Mouse (Mus musculus) embryonic facial prominence, embryonic 15.5 days (tissue): ENCODE results near the gene Rasl10b. TPM values are rescaled to one million over a fixed set of nuclear protein-coding genes. Genes with fewer than 3 reads are reported as not detected.

Experiments used
- ATAC-seq: fragments of 200-750 bp; cut with Nextera tagmentation; 2 replicates; pipeline ENCODE4 v1.8.0; 2017; ENCODE audit warnings: low read depth, moderate TSS enrichment; ENCODE audit not compliant: insufficient number of reproducible peaks, low FRiP score, low TSS enrichment
- H3K27ac ChIP-seq: fragments of 300-500 bp; sonication (generic); replicated peaks from 2 replicates; pipeline ENCODE4 v1.5.1; 2015; ENCODE audit warnings: mild to moderate bottlenecking, inconsistent platforms
- H3K27me3 ChIP-seq: fragments of 300-500 bp; sonication (generic); 2 replicates; pipeline ENCODE4 v1.6.1; 2015; ENCODE audit warnings: inconsistent platforms
- H3K36me3 ChIP-seq: fragments of 300-500 bp; sonication (generic); 2 replicates; pipeline ENCODE4 v1.6.1; 2015; ENCODE audit warnings: mild to moderate bottlenecking, inconsistent platforms
- H3K4me1 ChIP-seq: fragments of 300-500 bp; sonication (generic); 2 replicates; pipeline ENCODE4 v1.6.1; 2015; ENCODE audit warnings: inconsistent platforms
- H3K4me2 ChIP-seq: fragments of 300-500 bp; sonication (generic); replicated peaks from 2 replicates; pipeline ENCODE4 v1.6.1; 2015; ENCODE audit warnings: mild to moderate bottlenecking, inconsistent platforms
- H3K4me3 ChIP-seq: fragments of 300-500 bp; sonication (generic); replicated peaks from 2 replicates; pipeline ENCODE4 v1.5.1; 2015; ENCODE audit warnings: mild to moderate bottlenecking, inconsistent platforms
- H3K9ac ChIP-seq: fragments of 300-500 bp; sonication (generic); 2 replicates; pipeline ENCODE4 v1.6.1; 2015; ENCODE audit warnings: inconsistent platforms
- H3K9me3 ChIP-seq: fragments of 300-500 bp; sonication (generic); replicated peaks from 2 replicates; pipeline ENCODE4 v1.6.1; 2016; ENCODE audit warnings: inconsistent platforms
- WGBS: fragments of 180-500 bp; shearing (Covaris S2); methylation state at CpG from one replicate; pipeline ENCODE4 v1.1.7; 2015; 5-methylcytosine and 5-hydroxymethylcytosine counted together
- polyA plus RNA-seq: library from polyadenylated mRNA; unstranded; fragments of >200 nt; fragmentation: Nextera tagmentation; extraction: Ambion mirVana; gene quantifications from 2 replicates; pipeline ENCODE4 v1.2.1, GENCODE M21; 2015

The Rasl10b gene
- polyA plus RNA-seq, 1 experiment from 2014 or later: 3.2 TPM

DNA sequence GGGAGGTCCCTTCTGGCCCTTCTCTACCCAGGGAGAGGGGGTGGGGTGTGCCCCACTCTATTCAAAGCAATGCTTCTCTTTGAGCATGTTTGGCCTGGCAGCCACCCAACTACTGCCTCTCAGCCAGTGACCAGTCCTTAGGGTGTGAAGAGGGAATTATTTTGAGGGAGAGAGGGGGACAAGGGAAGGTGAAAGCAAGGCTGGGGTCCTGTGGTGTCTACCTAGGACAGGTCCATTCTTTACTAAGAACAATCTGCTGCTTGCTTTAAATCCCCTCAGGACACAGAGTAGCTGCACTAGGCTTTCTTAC, 39.9 kb downstream of the Rasl10b start:
- H3K9me3 ChIP-seq: no peaks in the 10 kb centered on the region
- H3K36me3 ChIP-seq: no peaks in the 10 kb centered on the region
- no peak overlapping the region for H3K4me2 ChIP-seq
- H3K27ac ChIP-seq: no peak overlapping the region
- H3K9ac ChIP-seq: no peak overlapping the region
- no peak overlapping the region for H3K4me3 ChIP-seq
- H3K27me3 ChIP-seq: peaks cover 33% of the 10 kb centered on the region
- no peak for ATAC-seq
- peaks cover 24% of the 10 kb centered on the region for H3K4me1 ChIP-seq

DNA sequence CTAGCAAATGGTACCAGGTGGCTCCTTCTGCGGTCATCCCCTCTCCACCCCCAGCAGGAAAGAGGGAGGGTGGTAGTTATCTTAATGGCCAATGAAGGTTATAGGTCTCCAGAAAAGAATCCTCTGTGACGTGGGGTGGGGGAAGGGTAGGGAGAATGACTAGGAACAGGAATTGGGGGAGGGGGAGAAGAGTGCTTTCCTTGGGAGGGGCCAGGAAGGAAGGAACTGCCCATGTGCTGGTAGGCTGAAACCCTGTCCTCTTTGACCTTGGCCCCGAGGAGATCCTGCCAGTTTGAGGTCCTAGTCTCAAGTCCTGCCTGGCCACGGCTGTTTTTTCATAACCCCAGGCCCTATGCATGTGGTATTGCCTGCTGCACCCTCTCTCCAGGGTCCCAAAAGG, 40.4 kb downstream of the Rasl10b start:
- Histone ChIP-seq H3K4me2 (no peak overlapping the region), H3K9ac (no peak overlapping the region), H3K9me3 (no peaks in the 10 kb centered on the region), H3K36me3 (no peaks in the 10 kb centered on the region), H3K4me3 (no peak overlapping the region), H3K27me3 (peaks cover 28% of the 10 kb centered on the region), H3K27ac (no peak overlapping the region), H3K4me1 (peaks cover 25% of the 10 kb centered on the region)
- WGBS: 28% methylated on average over 4 of the region's 4 CpGs
- no peak for ATAC-seq

DNA sequence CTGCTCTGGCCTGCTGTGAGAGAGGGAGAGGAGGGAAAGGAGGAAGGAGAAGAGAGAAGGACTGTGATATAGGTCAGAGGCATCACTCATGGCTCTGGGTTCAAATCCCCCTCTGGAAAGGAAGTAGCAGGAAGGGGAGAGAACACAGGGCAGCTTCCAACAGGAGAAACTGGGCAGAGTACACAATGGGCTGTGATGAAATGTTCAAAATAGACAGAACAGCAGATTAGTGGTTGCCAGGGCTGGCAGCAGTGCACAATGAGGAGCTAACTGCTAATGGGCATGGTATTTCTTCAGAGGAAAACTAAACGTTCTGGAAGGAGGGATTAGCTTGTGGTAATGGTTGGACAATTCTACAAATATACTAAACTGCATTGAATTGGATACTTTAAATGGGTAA, 41.6 kb downstream of the Rasl10b start:
- Histone ChIP-seq H3K9me3 (no peaks in the 10 kb centered on the region), H3K27me3 (peaks cover 16% of the 10 kb centered on the region), H3K9ac (no peak overlapping the region), H3K27ac (no peak overlapping the region), H3K4me1 (peaks cover 28% of the 10 kb centered on the region), H3K4me3 (no peak overlapping the region), H3K4me2 (no peak overlapping the region), H3K36me3 (no peaks in the 10 kb centered on the region)
- no peak for ATAC-seq
- WGBS: 14% methylated on average over 1 of the region's 1 CpGs

DNA sequence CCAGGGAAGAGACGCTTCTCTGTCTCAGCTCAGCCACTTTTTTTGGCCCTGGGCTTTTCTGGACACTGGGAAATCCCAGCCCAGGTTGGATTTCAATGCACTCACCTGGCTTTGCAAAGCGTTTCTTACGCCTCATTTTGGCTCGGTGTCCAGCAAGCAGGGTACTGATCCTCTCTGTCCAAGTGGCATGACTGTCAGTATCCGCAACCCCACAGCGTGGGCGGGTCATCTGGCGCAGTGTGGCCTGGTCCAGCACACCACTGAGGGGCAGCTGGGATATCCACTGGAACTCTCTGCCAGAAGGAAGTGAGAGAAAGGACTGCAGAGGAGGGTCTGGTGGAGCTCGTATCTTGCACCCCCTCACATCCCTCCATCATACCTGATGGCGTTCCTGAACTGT, 42.3 kb downstream of the Rasl10b start:
- no peak overlapping the region for H3K4me3 ChIP-seq
- no peaks in the 10 kb centered on the region for H3K9me3 ChIP-seq
- H3K36me3 ChIP-seq: no peaks in the 10 kb centered on the region
- H3K4me2 ChIP-seq: no peak overlapping the region
- H3K27me3 ChIP-seq: 0 out of 2 replicates have a peak, but pooled peaks cover 9% of the 10 kb centered on the region
- H3K4me1 ChIP-seq: peaks cover 33% of the 10 kb centered on the region
- no peak overlapping the region for H3K9ac ChIP-seq
- ATAC-seq: no peak
- 85% methylated on average over 10 of the region's 10 CpGs for WGBS
- H3K27ac ChIP-seq: no peak overlapping the region

DNA sequence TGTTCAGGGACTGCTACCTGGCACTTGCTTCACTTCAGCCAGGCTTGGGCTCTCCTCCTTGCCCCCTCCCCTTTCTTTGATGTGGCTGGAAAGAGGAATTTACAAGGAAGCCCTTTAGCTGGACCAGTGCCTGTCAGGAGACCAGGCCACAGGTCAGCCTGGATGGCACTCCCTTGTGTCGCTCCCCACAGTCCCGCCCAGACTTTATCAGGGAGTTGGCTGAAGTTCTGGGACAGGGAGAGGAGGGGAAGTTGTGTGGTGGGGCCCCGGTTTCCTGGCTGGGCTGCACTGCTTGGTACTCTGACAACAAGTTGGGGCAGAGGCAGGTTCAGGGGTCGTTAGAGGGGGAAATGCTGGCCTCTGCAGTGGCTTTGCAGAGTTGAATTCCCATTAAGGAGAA, 45.6 kb downstream of the Rasl10b start:
- Histone ChIP-seq H3K4me3 (no peak overlapping the region), H3K9me3 (no peaks in the 10 kb centered on the region), H3K36me3 (no peaks in the 10 kb centered on the region), H3K9ac (no peak overlapping the region), H3K4me2 (no peak overlapping the region), H3K4me1 (peaks cover 27% of the 10 kb centered on the region), H3K27me3 (no peaks in the 10 kb centered on the region), H3K27ac (peak overlapping the region; percentile 45; the same call in 1 of the 2 replicates)
- WGBS: 13% methylated on average over 4 of the region's 4 CpGs
- ATAC-seq: peak; percentile 54; the same call in 1 of the 2 replicates

DNA sequence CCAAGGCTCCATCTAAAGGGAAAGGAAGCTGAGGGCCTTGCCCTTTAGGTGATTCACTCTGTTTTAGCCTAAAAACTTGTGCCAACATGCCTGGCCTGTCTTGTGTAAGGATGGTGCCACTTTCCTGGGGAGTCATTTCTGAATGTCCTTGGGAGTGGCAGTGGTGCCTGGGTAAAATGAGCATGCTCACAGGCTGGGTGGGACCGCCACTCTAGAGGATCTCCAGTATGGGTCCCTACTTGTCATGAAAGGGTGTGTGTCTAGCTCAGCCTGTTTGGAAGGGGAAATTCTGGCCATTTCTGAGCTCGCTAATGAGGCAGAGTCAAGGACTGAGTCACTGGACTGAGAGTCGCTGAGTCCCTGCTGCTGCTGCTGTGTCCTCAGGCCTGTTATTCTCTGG, 46.7 kb downstream of the Rasl10b start:
- ATAC-seq: no peak
- Histone ChIP-seq H3K27me3 (no peaks in the 10 kb centered on the region), H3K9me3 (no peaks in the 10 kb centered on the region), H3K36me3 (no peaks in the 10 kb centered on the region), H3K4me3 (no peak overlapping the region), H3K4me2 (no peak overlapping the region), H3K4me1 (peaks cover 27% of the 10 kb centered on the region), H3K9ac (no peak overlapping the region), H3K27ac (peak overlapping the region; percentile 29; the same call in 1 of the 2 replicates)
- 55% methylated on average over 3 of the region's 3 CpGs for WGBS

DNA sequence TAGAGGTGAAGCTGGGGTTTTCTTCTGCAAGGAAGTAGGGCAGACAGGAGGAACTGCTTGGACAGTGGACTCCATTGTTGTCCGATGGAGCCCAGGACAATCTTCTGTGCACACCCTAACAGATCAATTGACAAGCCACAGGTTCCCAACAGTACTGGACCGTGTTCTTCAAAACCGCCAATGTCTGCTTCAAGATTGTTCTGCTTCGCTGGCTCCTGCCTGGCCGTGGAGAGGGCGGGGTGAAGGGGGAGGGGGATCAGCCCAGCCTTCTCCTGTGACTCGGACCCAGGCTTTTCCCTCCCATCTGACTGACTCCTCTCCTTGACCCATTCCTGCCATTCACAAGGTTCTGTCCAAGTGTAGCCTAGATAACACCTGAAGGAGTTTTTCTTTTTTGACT, 48.3 kb downstream of the Rasl10b start:
- H3K9ac ChIP-seq: no peak overlapping the region
- ATAC-seq: no peak
- 0 out of 2 replicates have a peak, but pooled peaks cover 3% of the 10 kb centered on the region for H3K27me3 ChIP-seq
- H3K9me3 ChIP-seq: no peaks in the 10 kb centered on the region
- 23% methylated on average over 7 of the region's 7 CpGs for WGBS
- H3K4me3 ChIP-seq: no peak overlapping the region
- no peaks in the 10 kb centered on the region for H3K36me3 ChIP-seq
- H3K27ac ChIP-seq: no peak overlapping the region
- H3K4me1 ChIP-seq: peaks cover 30% of the 10 kb centered on the region
- no peak overlapping the region for H3K4me2 ChIP-seq

DNA sequence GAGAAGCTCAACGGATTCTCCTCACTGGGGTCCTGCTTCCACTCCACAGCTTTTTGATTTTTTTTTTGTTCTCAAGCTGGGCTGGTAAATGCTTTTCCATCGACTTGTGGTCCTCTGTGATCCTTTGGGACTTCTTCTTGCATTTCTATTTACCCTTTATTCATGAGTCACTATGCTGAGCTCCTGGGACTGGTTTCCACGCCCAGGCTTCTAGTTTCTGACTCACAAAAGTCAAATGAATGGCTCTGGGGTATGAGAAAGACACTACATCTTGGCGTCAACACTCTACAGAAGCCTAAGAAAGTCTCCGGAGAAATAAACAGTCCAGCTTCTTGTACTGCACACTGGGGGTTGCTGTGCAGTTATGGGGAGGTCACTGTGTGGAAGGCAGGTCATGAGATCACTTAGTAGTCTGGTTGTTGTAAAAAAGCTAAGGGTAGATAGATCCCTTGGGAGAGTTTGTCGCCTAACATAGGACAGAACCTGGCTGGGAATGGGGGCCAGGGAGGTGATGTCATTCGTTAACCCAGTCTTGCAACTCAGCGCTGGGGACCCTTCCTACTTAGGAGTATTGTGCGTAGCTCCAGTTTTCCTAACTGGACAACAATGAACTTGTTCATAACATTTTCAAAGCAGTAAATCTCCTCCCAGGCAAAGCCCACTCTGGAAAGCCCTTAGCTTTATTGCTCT, 49.1 kb downstream of the Rasl10b start:
- peaks cover 8% of the 10 kb centered on the region; the same call in 1 of the 2 replicates for H3K27me3 ChIP-seq
- no peak for ATAC-seq
- H3K4me3 ChIP-seq: no peak overlapping the region
- H3K4me2 ChIP-seq: no peak overlapping the region
- H3K9ac ChIP-seq: no peak overlapping the region
- WGBS: 54% methylated on average over 9 of the region's 9 CpGs
- H3K4me1 ChIP-seq: peaks cover 38% of the 10 kb centered on the region
- no peak overlapping the region; the same call in 1 of the 2 replicates for H3K27ac ChIP-seq
- no peaks in the 10 kb centered on the region for H3K9me3 ChIP-seq
- no peaks in the 10 kb centered on the region for H3K36me3 ChIP-seq

DNA sequence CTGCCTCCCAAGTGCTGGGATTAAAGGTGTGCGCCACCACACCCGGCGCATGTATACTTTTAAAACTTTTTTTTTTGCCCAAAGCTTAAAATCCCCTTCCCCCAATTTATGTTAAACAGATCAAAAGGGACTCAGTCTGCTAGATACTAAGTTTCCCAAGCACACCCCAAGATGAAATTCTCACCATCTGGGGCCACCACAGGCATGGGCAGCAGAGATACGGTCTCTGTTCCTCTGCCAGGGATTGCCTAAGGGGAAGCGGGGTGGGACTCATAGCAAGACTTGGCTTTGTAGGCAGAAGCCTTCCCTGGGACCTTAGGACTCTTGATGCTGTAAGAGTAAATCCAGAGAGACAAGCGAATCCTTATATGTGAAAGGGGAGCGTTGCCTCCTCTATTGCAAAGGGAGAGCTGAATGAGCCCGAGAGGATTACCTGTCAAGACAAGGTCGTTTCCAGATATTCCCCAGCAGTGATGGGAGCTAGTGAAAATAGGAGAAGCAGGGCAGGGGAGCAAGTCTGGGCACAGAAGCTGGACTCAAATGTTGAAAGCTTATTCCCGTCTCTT, 52.6 kb downstream of the Rasl10b start:
- 52% methylated on average over 10 of the region's 10 CpGs for WGBS
- Histone ChIP-seq H3K36me3 (no peaks in the 10 kb centered on the region), H3K4me1 (peaks cover 32% of the 10 kb centered on the region), H3K27me3 (peaks cover 20% of the 10 kb centered on the region; the same call in 1 of the 2 replicates), H3K4me2 (peak overlapping the region; percentile 95), H3K4me3 (no peak overlapping the region; the same call in 1 of the 2 replicates), H3K9ac (no peak overlapping the region), H3K9me3 (no peaks in the 10 kb centered on the region), H3K27ac (no peak overlapping the region)
- ATAC-seq: no peak

DNA sequence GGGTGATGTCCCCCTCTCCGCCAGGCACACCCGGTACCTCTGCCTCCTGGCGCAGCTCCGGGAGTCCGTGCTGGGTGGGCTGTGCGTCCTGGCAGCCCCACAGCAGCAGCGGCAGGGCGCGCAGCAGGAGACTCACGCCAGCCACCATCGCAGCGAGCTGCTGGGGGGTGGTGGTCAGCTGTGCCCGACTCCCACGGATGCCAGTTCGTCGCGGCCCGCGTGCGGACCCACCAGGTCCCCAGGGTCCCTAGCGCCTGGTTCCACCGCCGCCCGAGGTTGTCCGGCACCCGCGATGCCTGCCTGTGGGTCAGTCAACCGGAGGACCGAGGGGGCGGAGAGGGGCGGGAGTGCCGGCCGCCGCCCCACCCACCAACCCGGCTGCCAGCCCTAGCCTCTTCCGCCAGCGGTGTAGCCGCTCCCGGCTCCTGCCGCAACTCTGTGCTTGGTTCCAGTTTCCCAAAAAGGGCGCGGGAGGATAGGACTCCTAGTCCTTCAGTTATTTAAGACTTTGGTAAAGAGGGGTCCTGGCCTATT, 53.8 kb downstream of the Rasl10b start, which contains the start of gene Mmp28:
Gene Mmp28, minus strand, starts transcription at position 361 of the 534 bp plus-strand sequence.
- peaks cover 40% of the 10 kb centered on the region for H3K4me1 ChIP-seq
- H3K4me2 ChIP-seq: peak within 1 kb of the TSS; percentile 95
- no peaks in the 10 kb centered on the region for H3K9me3 ChIP-seq
- H3K27ac ChIP-seq: no peak within 1 kb of the TSS
- WGBS: under 1% methylated on average over 41 of the region's 42 CpGs
- peaks cover 20% of the 10 kb centered on the region; the same call in 1 of the 2 replicates for H3K27me3 ChIP-seq
- no peaks in the 10 kb centered on the region for H3K36me3 ChIP-seq
- H3K4me3 ChIP-seq: peak within 1 kb of the TSS; percentile 62
- peak; percentile 39; the same call in 1 of the 2 replicates for ATAC-seq
- H3K9ac ChIP-seq: peak within 1 kb of the TSS; percentile 55

DNA sequence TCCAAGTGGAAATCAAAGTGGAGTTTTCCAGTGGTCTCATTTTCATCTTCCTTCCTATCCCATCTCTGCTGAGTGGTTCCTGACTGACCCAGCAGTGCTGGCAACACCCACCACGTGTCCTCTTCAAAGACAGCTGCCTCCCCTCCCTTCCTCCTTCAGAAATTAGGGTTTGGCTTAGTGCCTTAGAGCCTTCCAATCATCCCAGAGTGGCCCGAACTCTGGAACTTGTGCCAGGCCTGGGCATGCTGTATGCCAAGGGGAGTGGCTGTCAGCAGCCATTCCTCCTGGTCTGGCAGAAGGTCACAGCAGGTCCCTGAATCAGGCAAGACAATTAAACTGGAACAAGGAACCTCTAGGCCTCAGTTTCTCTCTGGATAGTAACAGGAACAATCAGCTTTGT, 57.0 kb downstream of the Rasl10b start:
- Histone ChIP-seq H3K27me3 (peaks cover 20% of the 10 kb centered on the region; the same call in 1 of the 2 replicates), H3K27ac (no peak overlapping the region), H3K36me3 (no peaks in the 10 kb centered on the region), H3K9ac (no peak overlapping the region), H3K4me2 (no peak overlapping the region), H3K9me3 (no peaks in the 10 kb centered on the region), H3K4me1 (peaks cover 35% of the 10 kb centered on the region), H3K4me3 (no peak overlapping the region)
- WGBS: 24% methylated on average over 2 of the region's 2 CpGs
- ATAC-seq: no peak
